Mouse (Mus musculus) urinary bladder, postnatal 0 days (tissue): ENCODE results near the gene BC048403. TPM values are rescaled to one million over a fixed set of nuclear protein-coding genes. Genes with fewer than 3 reads are reported as not detected.

Experiments used
- polyA plus RNA-seq: library from polyadenylated mRNA; unstranded; fragments of >200 nt; fragmentation: Nextera tagmentation; extraction: Ambion mirVana; gene quantifications from 2 replicates; pipeline ENCODE4 v1.2.1, GENCODE M21; 2015

The BC048403 gene
- polyA plus RNA-seq, result 2.2 and 2.3 TPM in 2 replicates

GRCm38 (mm10) chr10:121739548-121740505, at the start of gene BC048403:
BC048403 (plus strand) TSS chr10:121739937.

Other genes starting within 250 kb of the BC048403 start
- gene Tbk1, start 153.2 kb upstream of the BC048403 start, polyA plus RNA-seq, result 14.2 and 20.4 TPM in 2 replicates
- gene Xpot, start 113.6 kb upstream of the BC048403 start, polyA plus RNA-seq, result 19.2 and 24.7 TPM in 2 replicates
- not detected in 2 replicates for gene D930020B18Rik, start 98.3 kb upstream of the BC048403 start, polyA plus RNA-seq